8 mouse cellular contexts compared by ENCODE assay signal in genomic region chr4:133169237-133170055, GRCm38 (mm10). TPM values are rescaled to one million over a fixed set of nuclear protein-coding genes. Genes with fewer than 3 reads are reported as not detected.
A peak's percentile ranks its signal among the peaks of the same experiment; 100 is the strongest.
DNase-seq lines count a peak whose midpoint lies in the region; ATAC-seq and TF ChIP-seq lines count a peak whose summit lies in the region.

No protein-coding gene starts in this region.

- no peak for TF ChIP-seq CTCF in hindbrain, postnatal 0 days (IDR thresholded peaks at IDR 0.05; ENCODE audit: low read depth)

- peak overlapping the region; percentile 22; the same call in 1 of the 2 replicates for H3K27ac ChIP-seq in hindbrain, postnatal 0 days
- H3K27ac ChIP-seq in hindbrain, embryonic 16.5 days (ENCODE audit: low read depth, low read length), result no peak overlapping the region; the same call in 1 of the 2 replicates

- no peaks in the 10 kb centered on the region for H3K36me3 ChIP-seq in hindbrain, postnatal 0 days (ENCODE audit: insufficient read depth, low read length)
- no peaks in the 10 kb centered on the region for H3K36me3 ChIP-seq in hindbrain, embryonic 16.5 days (ENCODE audit: control insufficient read depth, insufficient read depth, low read length)

- no peaks in the 10 kb centered on the region; the same call in 1 of the 2 replicates for H3K4me1 ChIP-seq in hindbrain, postnatal 0 days (ENCODE audit: insufficient read depth, low read length)
- H3K4me1 ChIP-seq in hindbrain, embryonic 16.5 days (ENCODE audit: control insufficient read depth, insufficient read depth, low read depth, low read length), result no peaks in the 10 kb centered on the region; the same call in 1 of the 2 replicates

- H3K4me3 ChIP-seq in hindbrain, postnatal 0 days (ENCODE audit: low read length), result no peak overlapping the region
- no peak overlapping the region for H3K4me3 ChIP-seq in hindbrain, embryonic 16.5 days (ENCODE audit: low read length)

- DNase-seq in hindbrain, postnatal 0 days (ENCODE audit: low spot score), result no peak
- DNase-seq in T-cell, adult 2 months (ENCODE audit: low spot score), result peak; percentile 71
- no peak for DNase-seq in cerebellum, postnatal 4 days (ENCODE audit: low spot score in 2 of 2)
- no peak for DNase-seq in retina, embryonic 14.5 days (ENCODE audit: low spot score)

- H3K9ac ChIP-seq in hindbrain, postnatal 0 days (replicated peaks; ENCODE audit: low read length), result no peak overlapping the region
- H3K9ac ChIP-seq in hindbrain, embryonic 16.5 days (ENCODE audit: low read depth, low read length), result no peak overlapping the region

- 81% methylated on average over 10 of the region's 10 CpGs for WGBS in hindbrain, postnatal 0 days
- 86% methylated on average over 10 of the region's 10 CpGs for WGBS in hindbrain, embryonic 16.5 days

- H3K4me2 ChIP-seq in hindbrain, postnatal 0 days (ENCODE audit: low read depth, low read length), result no peak overlapping the region
- H3K4me2 ChIP-seq in hindbrain, embryonic 16.5 days (ENCODE audit: low read length), result no peak overlapping the region

- H3K27me3 ChIP-seq in hindbrain, postnatal 0 days (ENCODE audit: insufficient read depth, low read length), result no peaks in the 10 kb centered on the region
- H3K27me3 ChIP-seq in hindbrain, embryonic 16.5 days (replicated peaks; ENCODE audit: control insufficient read depth, insufficient read depth, low read length), result no peaks in the 10 kb centered on the region

- no peak for ATAC-seq in hindbrain, postnatal 0 days
- ATAC-seq in hindbrain, embryonic 16.5 days, result no peak
- ATAC-seq in inflammation-experienced regulatory T-cells, adult 6 months, result peak; percentile 75
- peak; percentile 88 for ATAC-seq in megakaryocyte, adult 5-6 weeks (ENCODE audit: poor library complexity, severe bottlenecking)
- no peak for ATAC-seq in erythroblast, adult 5-6 weeks (replicated peaks; ENCODE audit: low FRiP score, poor library complexity, severe bottlenecking)

- H3K9me3 ChIP-seq in hindbrain, postnatal 0 days (ENCODE audit: low read length), result no peaks in the 10 kb centered on the region
- H3K9me3 ChIP-seq in hindbrain, embryonic 16.5 days (ENCODE audit: control insufficient read depth, low read length), result no peaks in the 10 kb centered on the region

RNA-seq across cellular contexts. Expression of gene Wasf2, which starts 39.1 kb away (rescaled TPM):
- 14.1 and 14.7 TPM in 2 replicates for total RNA-seq in hindbrain, postnatal 0 days (2014; rRNA removed)
- polyA plus RNA-seq in hindbrain, postnatal 0 days (2015; fragmentation: Nextera tagmentation; extraction: Ambion mirVana), result 27.5 and 32.3 TPM in 2 replicates
- polyA plus RNA-seq in hindbrain, embryonic 16.5 days (2015; fragmentation: Nextera tagmentation; extraction: Ambion mirVana), result 22.7 and 23.2 TPM in 2 replicates
- polyA plus RNA-seq in inflammation-experienced regulatory T-cells, adult 6 months (2017; shearing (Covaris generic)), result 100 to 1,000 TPM in 1 of 3 experiments, 10 to 100 TPM in 2; 70.4 to 110 (median 79.7) TPM
- 226 and 236 TPM in 2 replicates for total RNA-seq in megakaryocyte, adult 5-6 weeks (2015)
- 56.9 and 75.4 TPM in 2 replicates for total RNA-seq in megakaryocyte, adult 5-6 weeks (2017)
- 49.6 and 78.6 TPM in 2 replicates for total RNA-seq in erythroblast, adult 5-6 weeks (2015; ENCODE audit: low replicate concordance)
- 40.3 and 58.8 TPM in 2 replicates for total RNA-seq in erythroblast, adult 5-6 weeks (2017; ENCODE audit: low replicate concordance)

RNA-seq across cellular contexts. Expression of gene Cd164l2, which starts 42.5 kb away (rescaled TPM):
- 6.2 and 6.9 TPM in 2 replicates for total RNA-seq in hindbrain, postnatal 0 days (2014; rRNA removed)
- 9.6 and 11.9 TPM in 2 replicates for polyA plus RNA-seq in hindbrain, postnatal 0 days (2015; fragmentation: Nextera tagmentation; extraction: Ambion mirVana)
- polyA plus RNA-seq in hindbrain, embryonic 16.5 days (2015; fragmentation: Nextera tagmentation; extraction: Ambion mirVana), result 5.6 and 8.3 TPM in 2 replicates
- polyA plus RNA-seq in inflammation-experienced regulatory T-cells, adult 6 months (2017; shearing (Covaris generic)), result not detected
- total RNA-seq in megakaryocyte, adult 5-6 weeks (2015), result not detected in 2 replicates
- not detected in 2 replicates for total RNA-seq in megakaryocyte, adult 5-6 weeks (2017)
- total RNA-seq in erythroblast, adult 5-6 weeks (2015; ENCODE audit: low replicate concordance), result not detected in 2 replicates
- not detected in 2 replicates for total RNA-seq in erythroblast, adult 5-6 weeks (2017; ENCODE audit: low replicate concordance)

RNA-seq across cellular contexts. Expression of gene Gpr3, which starts 42.9 kb away (rescaled TPM):
- total RNA-seq in hindbrain, postnatal 0 days (2014; rRNA removed), result 7.0 and 7.3 TPM in 2 replicates
- polyA plus RNA-seq in hindbrain, postnatal 0 days (2015; fragmentation: Nextera tagmentation; extraction: Ambion mirVana), result 4.5 and 5.5 TPM in 2 replicates
- 2.5 TPM in 2 replicates for polyA plus RNA-seq in hindbrain, embryonic 16.5 days (2015; fragmentation: Nextera tagmentation; extraction: Ambion mirVana)
- polyA plus RNA-seq in inflammation-experienced regulatory T-cells, adult 6 months (2017; shearing (Covaris generic)), result not detected
- 0.21 TPM in 1 of 2 replicates, not detected in the other for total RNA-seq in megakaryocyte, adult 5-6 weeks (2015)
- not detected in 2 replicates for total RNA-seq in megakaryocyte, adult 5-6 weeks (2017)
- not detected in 2 replicates for total RNA-seq in erythroblast, adult 5-6 weeks (2015; ENCODE audit: low replicate concordance)
- total RNA-seq in erythroblast, adult 5-6 weeks (2017; ENCODE audit: low replicate concordance), result not detected in 2 replicates

Comparison
In these comparisons a context has a peak if more than half of its experiments do, and no peak if none do; other contexts are left out.
1. ATAC-seq: peak in inflammation-experienced regulatory T-cells, adult 6 months (single experiment) and megakaryocyte, adult 5-6 weeks (single experiment); none in hindbrain, postnatal 0 days (single experiment), hindbrain, embryonic 16.5 days (single experiment) and erythroblast, adult 5-6 weeks (single experiment).